Mouse (Mus musculus) G1E (cell line): ENCODE results near the gene Patj. TPM values are rescaled to one million over a fixed set of nuclear protein-coding genes. Genes with fewer than 3 reads are reported as not detected.

Source experiments
- ATAC-seq: 2 replicates; pipeline ENCODE4 v1.8.0; 2016; ENCODE audit warnings: mild to moderate bottlenecking; ENCODE audit not compliant: insufficient number of reproducible peaks, poor library complexity, low FRiP score, severe bottlenecking; ENCODE audit errors: extremely low read depth
- DNase-seq: peaks from one replicate; pipeline ENCODE4 v3.0.0; 2012; ENCODE audit warnings: low spot score
- H3K27me3 ChIP-seq: 2 replicates; pipeline ENCODE4 v1.6.1; 2012; ENCODE audit warnings: mild to moderate bottlenecking, low read length, inconsistent platforms; ENCODE audit not compliant: insufficient read depth
- H3K36me3 ChIP-seq: replicated peaks from 2 replicates; pipeline ENCODE3; 2012; ENCODE audit warnings: mild to moderate bottlenecking, inconsistent platforms
- H3K4me1 ChIP-seq: 2 replicates; pipeline ENCODE4 v1.6.1; 2012; ENCODE audit warnings: low read depth, low read length, inconsistent platforms, mixed read lengths; ENCODE audit not compliant: insufficient read depth
- H3K4me3 ChIP-seq: 2 replicates; pipeline ENCODE4 v1.5.1; 2012; ENCODE audit warnings: low read depth, mild to moderate bottlenecking, inconsistent platforms, low read length, moderate library complexity, mixed read lengths
- H3K9me3 ChIP-seq: replicated peaks from 2 replicates; pipeline ENCODE4 v1.6.1; 2012; ENCODE audit warnings: inconsistent platforms
- CTCF ChIP-seq: IDR thresholded peaks from 2 replicates; pipeline ENCODE4 v1.5.1; 2012; ENCODE audit warnings: low read depth, low read length, inconsistent platforms, mixed read lengths
- GATA1 ChIP-seq: IDR thresholded peaks from 2 replicates; pipeline ENCODE4 v1.6.1; 2012; ENCODE audit warnings: borderline replicate concordance, low read length, inconsistent platforms, mixed read lengths
- GATA2 ChIP-seq: IDR thresholded peaks from 2 replicates; pipeline ENCODE4 v1.6.1; 2012; ENCODE audit warnings: low read depth, low read length, inconsistent platforms, borderline replicate concordance
- POLR2AphosphoS5 ChIP-seq: IDR thresholded peaks from 2 replicates; pipeline ENCODE4 v1.6.1; 2012; ENCODE audit warnings: low read depth, low read length, inconsistent platforms; ENCODE audit not compliant: insufficient replicate concordance
- TAL1 ChIP-seq: conservative IDR thresholded peaks from 2 replicates; pipeline ENCODE4 v1.6.1; 2012; ENCODE audit warnings: low read depth, low read length, inconsistent platforms, mixed read lengths
- polyA plus RNA-seq: library from polyadenylated mRNA; stranded (reverse); fragments of >175 nt; gene quantifications from 2 replicates; pipeline ENCODE4 v1.2.3, GENCODE M21; 2012
- total RNA-seq, 2 experiments: library from RNA; stranded (forward) in 1 of 2; stranded (reverse) in 1 of 2; fragments of 200-1000 nt in 1 of 2; fragments of >200 nt in 1 of 2; fragmentation: Nextera tagmentation in 1 of 2; gene quantifications; 2 replicates each; pipeline ENCODE4 v1.2.3; 2014 to 2017

Gene Patj
- total and polyA plus RNA-seq, 3 experiments = 0.82 TPM; not detected in 2

DNA sequence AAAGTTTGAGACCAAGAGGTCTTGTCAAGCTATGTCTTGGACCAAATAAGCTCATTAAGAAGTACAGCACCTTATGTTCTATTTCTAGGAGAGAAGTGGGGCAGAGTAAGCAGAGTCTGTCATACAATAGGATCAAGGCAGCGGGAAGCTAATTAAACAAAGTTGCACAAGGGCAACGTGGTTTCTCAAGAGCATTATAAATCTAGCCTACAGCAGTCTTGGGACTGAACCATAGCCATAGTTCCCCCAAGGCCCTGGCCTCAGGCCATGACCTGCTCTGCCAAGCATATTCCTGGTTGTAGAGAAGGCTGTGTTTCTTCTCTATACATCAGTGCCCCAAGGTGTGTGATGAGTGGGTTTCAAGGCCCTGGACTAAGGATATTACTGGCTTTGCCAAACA, 105.3 kb downstream of the Patj start:
- no peaks in the 10 kb centered on the region; the same call in 1 of the 2 replicates for H3K27me3 ChIP-seq
- no peaks in the 10 kb centered on the region for H3K4me1 ChIP-seq
- TF ChIP-seq GATA2 = no peak
- no peak for TF ChIP-seq GATA1
- TF ChIP-seq TAL1 = no peak
- no peak for TF ChIP-seq CTCF
- TF ChIP-seq POLR2AphosphoS5 = no peak
- no peak for DNase-seq
- no peaks in the 10 kb centered on the region for H3K36me3 ChIP-seq
- no peak overlapping the region for H3K4me3 ChIP-seq
- ATAC-seq = no peak
- H3K9me3 ChIP-seq = peaks cover 29% of the 10 kb centered on the region

DNA sequence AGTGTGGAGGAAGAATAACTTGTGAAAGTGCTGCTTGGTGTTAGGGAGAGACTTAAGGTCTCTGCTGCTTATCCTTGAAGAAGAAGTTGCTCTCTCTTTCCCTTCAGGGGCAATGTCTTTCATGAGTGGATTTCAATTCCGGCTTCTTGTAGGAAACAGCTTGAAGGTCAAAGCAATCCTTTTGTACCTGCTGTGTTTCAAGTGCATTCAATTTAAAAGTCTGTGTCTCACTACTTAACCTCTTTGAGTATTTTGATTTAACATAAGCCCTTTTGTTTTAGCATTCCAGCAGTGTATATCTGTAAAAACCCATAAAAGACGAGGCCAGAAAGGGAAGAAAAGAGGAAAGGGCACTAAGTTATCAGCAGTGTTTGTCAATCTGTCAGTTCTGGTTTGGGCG, 109.2 kb downstream of the Patj start:
- Histone ChIP-seq H3K4me3 (no peak overlapping the region), H3K9me3 (peaks cover 27% of the 10 kb centered on the region)
- no peak for TF ChIP-seq POLR2AphosphoS5
- no peak for TF ChIP-seq CTCF
- TF ChIP-seq TAL1 = no peak
- no peak for TF ChIP-seq GATA2
- no peak for TF ChIP-seq GATA1

DNA sequence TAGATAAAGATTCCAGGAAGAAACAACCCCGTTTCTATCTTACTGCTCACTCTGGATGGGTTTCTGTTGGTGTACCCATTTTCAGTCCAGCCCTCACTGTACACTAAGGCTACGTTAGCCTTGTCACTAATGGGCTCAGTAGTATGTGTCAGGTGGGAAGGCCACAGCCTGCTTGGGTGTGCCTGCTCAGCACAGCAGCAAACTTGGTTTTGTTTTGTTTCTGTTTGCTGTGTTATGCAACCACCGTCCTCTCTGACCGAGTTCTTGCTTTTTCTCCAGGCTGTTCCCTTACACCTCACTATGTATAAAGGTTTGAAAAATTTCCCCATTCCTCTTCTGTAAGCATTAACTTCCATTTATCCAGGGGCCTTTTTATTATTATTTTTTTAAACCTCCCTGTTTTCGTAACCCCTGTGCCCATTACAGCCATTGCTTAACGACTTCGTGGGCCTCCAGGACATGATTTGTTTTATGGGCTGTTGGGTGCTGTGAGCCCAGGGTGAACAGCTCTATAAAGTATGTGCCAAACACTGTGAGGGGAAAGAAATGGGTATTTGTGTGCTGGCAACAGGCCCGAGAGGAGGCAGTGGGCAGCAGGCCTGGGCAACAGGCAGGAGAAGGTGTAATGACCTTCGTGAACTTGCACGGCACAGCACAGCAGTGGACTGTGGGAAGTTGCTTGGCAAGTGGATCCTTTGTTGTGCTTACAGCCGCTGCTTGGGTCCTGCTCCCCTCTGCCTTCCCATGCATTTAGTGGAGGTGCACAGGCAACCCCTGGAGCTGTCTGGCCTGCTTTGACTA, 113.1 kb downstream of the Patj start:
- peaks cover 46% of the 10 kb centered on the region for H3K9me3 ChIP-seq
- no peak overlapping the region for H3K4me3 ChIP-seq
- no peaks in the 10 kb centered on the region for H3K4me1 ChIP-seq
- no peak for ATAC-seq
- TF ChIP-seq CTCF = no peak
- no peak for TF ChIP-seq GATA1
- TF ChIP-seq TAL1 = no peak
- no peak for TF ChIP-seq GATA2
- H3K36me3 ChIP-seq = no peaks in the 10 kb centered on the region
- no peaks in the 10 kb centered on the region for H3K27me3 ChIP-seq
- DNase-seq = no peak

More for the DNA sequence above, 109.2 kb downstream of the Patj start:
- ATAC-seq = no peak
- Histone ChIP-seq H3K36me3 (no peaks in the 10 kb centered on the region), H3K4me1 (no peaks in the 10 kb centered on the region), H3K27me3 (no peaks in the 10 kb centered on the region)
- DNase-seq = no peak

DNA sequence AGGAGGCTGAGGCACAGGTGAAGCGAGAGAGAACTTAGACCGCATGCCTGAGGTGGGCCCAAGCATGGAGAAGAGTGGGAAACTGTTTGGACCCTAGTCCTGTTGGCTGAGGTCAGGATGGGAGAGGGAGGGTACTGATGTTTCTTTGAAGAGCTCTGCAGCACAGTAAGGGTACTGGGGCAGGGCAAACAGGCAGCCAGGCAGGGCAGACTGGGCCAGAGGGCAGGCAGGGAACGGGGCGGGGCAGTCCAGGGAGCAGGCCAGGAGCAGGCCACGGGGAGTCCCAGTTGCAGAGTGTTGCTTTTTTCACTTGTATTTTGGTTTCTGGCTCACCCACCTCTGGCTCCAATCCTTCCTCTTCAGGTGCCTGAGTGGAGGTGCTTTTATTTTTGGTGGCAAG, 114.4 kb downstream of the Patj start:
- no peak for TF ChIP-seq POLR2AphosphoS5
- TF ChIP-seq CTCF = no peak
- TF ChIP-seq GATA1 = no peak
- no peak for TF ChIP-seq TAL1
- no peak for TF ChIP-seq GATA2
- no peak overlapping the region for H3K4me3 ChIP-seq
- DNase-seq = no peak
- ATAC-seq = no peak
- H3K9me3 ChIP-seq = peaks cover 52% of the 10 kb centered on the region
- no peaks in the 10 kb centered on the region for H3K36me3 ChIP-seq
- H3K27me3 ChIP-seq = no peaks in the 10 kb centered on the region
- no peaks in the 10 kb centered on the region for H3K4me1 ChIP-seq

DNA sequence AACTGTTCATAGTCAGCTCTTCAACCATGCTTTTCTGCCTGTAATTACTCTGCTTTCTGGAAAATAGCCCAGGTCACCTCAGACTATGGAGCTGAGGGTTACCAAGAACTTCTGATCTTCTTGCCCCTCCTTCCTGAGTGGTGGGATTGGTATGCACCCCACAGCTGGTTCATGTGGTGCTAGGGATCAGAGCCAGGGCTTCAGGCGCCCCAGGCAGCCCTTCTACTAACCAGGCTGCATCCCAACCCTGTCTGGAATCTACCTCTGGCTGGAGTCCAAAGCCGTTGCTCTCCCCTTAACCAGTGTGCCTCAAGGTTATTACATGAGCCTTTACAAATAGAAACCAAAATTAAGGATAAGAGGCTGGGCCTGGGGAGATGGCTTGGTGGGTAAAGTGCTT, 115.7 kb downstream of the Patj start:
- no peaks in the 10 kb centered on the region for H3K36me3 ChIP-seq
- H3K27me3 ChIP-seq = no peaks in the 10 kb centered on the region
- ATAC-seq = no peak
- H3K4me1 ChIP-seq = no peaks in the 10 kb centered on the region
- no peak overlapping the region for H3K4me3 ChIP-seq
- peaks cover 51% of the 10 kb centered on the region for H3K9me3 ChIP-seq
- TF ChIP-seq TAL1 (no peak), CTCF (no peak), POLR2AphosphoS5 (no peak), GATA2 (no peak), GATA1 (no peak)
- DNase-seq = no peak

DNA sequence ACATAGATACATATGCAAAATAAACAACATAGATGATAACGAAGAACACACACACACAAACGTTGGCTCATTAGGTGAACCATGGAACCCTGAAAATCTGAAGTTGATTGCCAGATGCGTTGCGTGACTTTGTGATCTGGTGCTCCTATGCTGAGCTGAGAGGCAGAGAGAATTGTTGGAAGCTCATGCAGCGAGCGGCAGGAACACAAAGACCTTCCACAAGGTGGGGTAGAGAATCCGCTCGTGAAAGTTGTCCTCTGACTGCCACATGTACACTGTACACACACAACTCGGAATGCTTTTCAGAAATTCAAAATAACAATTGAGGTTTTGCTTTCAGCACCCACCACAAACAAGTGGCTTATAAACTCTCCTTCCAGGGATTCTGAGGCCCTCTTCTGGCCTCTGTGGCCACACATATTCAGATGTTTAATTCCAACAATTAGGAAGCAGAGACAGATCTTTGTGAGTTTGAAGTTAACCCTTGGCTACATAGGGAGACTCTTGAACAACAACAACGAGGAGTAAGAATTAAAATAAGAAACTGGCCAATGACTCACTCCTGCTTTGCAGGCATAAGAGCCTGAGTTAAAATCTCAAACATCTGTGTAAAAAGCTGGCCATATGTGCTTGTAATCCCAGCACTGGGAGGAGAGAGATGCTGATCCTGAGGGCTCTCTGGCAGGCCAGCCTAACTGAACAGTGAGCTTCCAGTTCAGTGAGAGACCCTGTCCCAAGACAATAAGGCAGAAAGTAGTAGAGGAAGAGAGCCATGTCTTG, 116.6 kb downstream of the Patj start:
- no peaks in the 10 kb centered on the region for H3K4me1 ChIP-seq
- H3K27me3 ChIP-seq = no peaks in the 10 kb centered on the region
- no peak for TF ChIP-seq GATA2
- no peaks in the 10 kb centered on the region for H3K36me3 ChIP-seq
- ATAC-seq (no peak), DNase-seq (no peak)
- peaks cover 51% of the 10 kb centered on the region for H3K9me3 ChIP-seq
- H3K4me3 ChIP-seq = no peak overlapping the region

DNA sequence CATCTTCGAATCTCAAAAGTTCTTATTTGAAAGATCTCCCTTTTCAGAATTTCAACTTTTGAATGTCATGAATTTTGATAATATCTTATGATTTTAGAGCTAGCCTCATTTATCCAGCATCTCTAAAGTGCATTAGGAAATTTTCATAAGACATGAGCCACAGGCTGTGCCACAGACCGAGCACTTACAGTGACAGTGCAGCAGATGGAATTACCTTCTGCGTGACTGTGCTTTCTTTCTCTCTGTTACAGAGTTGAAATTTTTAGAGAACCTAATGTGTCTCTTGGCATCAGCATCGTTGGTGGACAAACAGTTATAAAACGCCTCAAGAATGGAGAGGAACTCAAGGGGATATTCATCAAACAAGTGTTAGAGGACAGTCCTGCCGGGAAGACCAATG, 124.9 kb downstream of the Patj start:
- Histone ChIP-seq H3K27me3 (no peaks in the 10 kb centered on the region), H3K4me3 (no peak overlapping the region), H3K9me3 (peaks cover 52% of the 10 kb centered on the region), H3K4me1 (no peaks in the 10 kb centered on the region), H3K36me3 (no peaks in the 10 kb centered on the region)
- TF ChIP-seq TAL1 (no peak), CTCF (no peak), POLR2AphosphoS5 (no peak), GATA1 (no peak), GATA2 (no peak)
- ATAC-seq (no peak), DNase-seq (no peak)
